Mouse (Mus musculus) intestine, embryonic 16.5 days (tissue): Measurements from ENCODE around the gene Pde8a. TPM values are rescaled to one million over a fixed set of nuclear protein-coding genes. Genes with fewer than 3 reads are reported as not detected.

Source experiments
- ATAC-seq: fragments of 200-750 bp; cut with Nextera tagmentation; 2 replicates; pipeline ENCODE4 v1.8.0; 2017; ENCODE audit warnings: moderate TSS enrichment, moderate library complexity
- H3K27ac ChIP-seq: fragments of 300-500 bp; sonication (generic); 2 replicates; pipeline ENCODE4 v1.5.1; 2014; ENCODE audit warnings: mild to moderate bottlenecking, low read length
- H3K27me3 ChIP-seq: fragments of 300-500 bp; sonication (generic); replicated peaks from 2 replicates; pipeline ENCODE4 v1.6.1; 2014; ENCODE audit warnings: low read length, control low read depth, mixed read lengths; ENCODE audit not compliant: control insufficient read depth, insufficient read depth
- H3K36me3 ChIP-seq: fragments of 300-500 bp; sonication (generic); 2 replicates; pipeline ENCODE4 v1.6.1; 2014; ENCODE audit warnings: low read length, control low read depth; ENCODE audit not compliant: control insufficient read depth, insufficient read depth
- H3K4me1 ChIP-seq: fragments of 300-500 bp; sonication (generic); 2 replicates; pipeline ENCODE4 v1.6.1; 2014; ENCODE audit warnings: low read length, control low read depth, mixed read lengths; ENCODE audit not compliant: control insufficient read depth, insufficient read depth
- H3K4me2 ChIP-seq: fragments of 300-500 bp; sonication (generic); 2 replicates; pipeline ENCODE4 v1.6.1; 2014; ENCODE audit warnings: low read depth, low read length, control low read depth
- H3K4me3 ChIP-seq: fragments of 300-500 bp; sonication (generic); 2 replicates; pipeline ENCODE4 v1.5.1; 2014; ENCODE audit warnings: mild to moderate bottlenecking, low read length
- H3K9ac ChIP-seq: fragments of 300-500 bp; sonication (generic); 2 replicates; pipeline ENCODE4 v1.6.1; 2014; ENCODE audit warnings: low read depth, low read length
- H3K9me3 ChIP-seq: fragments of 300-500 bp; sonication (generic); 2 replicates; pipeline ENCODE4 v1.6.1; 2016; ENCODE audit warnings: low read length, control low read depth; ENCODE audit not compliant: control insufficient read depth
- WGBS: fragments of 180-500 bp; shearing (Covaris S2); extraction: QIAGEN DNeasy Blood & Tissue Kit; methylation state at CpG from one replicate; pipeline ENCODE4 v1.1.7; 2014; 5-methylcytosine and 5-hydroxymethylcytosine counted together
- polyA plus RNA-seq: library from polyadenylated mRNA; unstranded; fragments of >200 nt; fragmentation: Nextera tagmentation; extraction: Ambion mirVana; gene quantifications from 2 replicates; pipeline ENCODE4 v1.2.1, GENCODE M21; 2015

Pde8a gene
- polyA plus RNA-seq, 1 experiment from 2014 or later = 1.4 TPM

DNA sequence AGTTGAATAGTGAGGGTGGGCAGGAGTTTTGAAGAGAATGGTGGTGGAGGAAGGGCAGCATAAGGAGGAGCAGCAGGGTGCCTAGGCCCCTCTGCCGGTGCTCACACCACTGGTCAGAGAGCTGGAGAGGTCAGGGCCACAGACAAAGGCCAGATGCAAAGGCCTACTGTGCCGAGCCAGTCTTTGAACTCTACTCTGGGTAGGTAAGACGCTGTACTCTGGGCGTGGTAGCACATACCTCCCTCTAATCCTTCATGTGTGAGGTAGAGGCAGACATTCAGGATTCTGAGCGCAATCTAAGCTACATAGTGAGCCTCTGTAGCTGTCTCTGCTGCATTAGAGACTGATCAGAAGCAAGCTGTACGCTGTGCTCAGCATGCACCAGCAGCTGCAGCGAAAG lies 73.1 kb downstream of the Pde8a start:
- Histone ChIP-seq H3K36me3 (no peaks in the 10 kb centered on the region), H3K27ac (no peak overlapping the region), H3K4me2 (no peak overlapping the region), H3K4me1 (no peaks in the 10 kb centered on the region), H3K27me3 (no peaks in the 10 kb centered on the region), H3K9me3 (no peaks in the 10 kb centered on the region), H3K4me3 (no peak overlapping the region), H3K9ac (no peak overlapping the region)
- no peak for ATAC-seq
- WGBS = 52% methylated on average over 7 of the region's 7 CpGs

DNA sequence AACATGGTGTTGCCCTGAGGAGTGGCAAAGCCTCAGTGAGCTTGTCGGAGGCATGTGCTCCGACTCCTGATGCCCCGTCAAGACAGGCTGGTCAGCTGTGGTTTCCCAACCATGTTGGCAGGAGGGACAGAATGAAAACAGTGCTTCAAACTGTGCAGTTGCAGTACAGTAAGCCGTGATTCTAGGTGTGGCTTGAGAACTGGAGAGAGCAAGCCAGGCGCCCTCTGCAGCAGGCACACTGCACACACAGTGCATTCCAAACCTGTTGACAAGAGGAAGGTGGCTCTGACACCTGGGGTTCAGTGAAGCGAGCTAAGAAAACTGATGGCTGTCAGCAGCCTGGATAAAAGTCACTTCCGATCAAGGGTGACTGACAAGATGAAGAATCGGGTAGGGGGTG lies 73.5 kb downstream of the Pde8a start:
- Histone ChIP-seq H3K4me3 (no peak overlapping the region), H3K4me1 (no peaks in the 10 kb centered on the region), H3K36me3 (no peaks in the 10 kb centered on the region), H3K27ac (no peak overlapping the region), H3K9ac (no peak overlapping the region), H3K9me3 (no peaks in the 10 kb centered on the region), H3K4me2 (no peak overlapping the region), H3K27me3 (no peaks in the 10 kb centered on the region)
- 62% methylated on average over 8 of the region's 8 CpGs for WGBS
- ATAC-seq = no peak

DNA sequence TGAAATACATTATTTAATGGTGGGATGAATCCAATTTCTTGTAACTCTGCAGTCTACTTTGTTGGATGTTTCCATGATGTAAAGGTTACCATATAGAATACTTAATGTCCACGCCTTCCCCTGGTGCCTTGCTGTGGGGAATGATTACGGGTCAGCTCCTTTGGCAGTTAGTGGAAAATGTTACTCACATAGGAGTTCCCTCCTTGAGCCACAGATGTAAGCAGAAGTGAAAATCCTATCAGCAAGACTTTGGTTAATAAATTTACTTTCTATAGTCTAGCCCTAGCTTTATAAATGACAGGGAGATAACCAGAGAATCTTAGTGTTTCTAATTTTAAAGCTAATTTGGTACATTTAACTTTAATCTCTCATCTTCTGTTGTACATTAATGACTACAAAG lies 81.8 kb downstream of the Pde8a start:
- Histone ChIP-seq H3K9ac (no peak overlapping the region), H3K4me2 (no peak overlapping the region), H3K4me1 (no peaks in the 10 kb centered on the region), H3K36me3 (no peaks in the 10 kb centered on the region), H3K4me3 (no peak overlapping the region), H3K9me3 (no peaks in the 10 kb centered on the region), H3K27ac (no peak overlapping the region), H3K27me3 (no peaks in the 10 kb centered on the region)
- WGBS = 81% methylated on average over 2 of the region's 2 CpGs
- ATAC-seq = no peak

DNA sequence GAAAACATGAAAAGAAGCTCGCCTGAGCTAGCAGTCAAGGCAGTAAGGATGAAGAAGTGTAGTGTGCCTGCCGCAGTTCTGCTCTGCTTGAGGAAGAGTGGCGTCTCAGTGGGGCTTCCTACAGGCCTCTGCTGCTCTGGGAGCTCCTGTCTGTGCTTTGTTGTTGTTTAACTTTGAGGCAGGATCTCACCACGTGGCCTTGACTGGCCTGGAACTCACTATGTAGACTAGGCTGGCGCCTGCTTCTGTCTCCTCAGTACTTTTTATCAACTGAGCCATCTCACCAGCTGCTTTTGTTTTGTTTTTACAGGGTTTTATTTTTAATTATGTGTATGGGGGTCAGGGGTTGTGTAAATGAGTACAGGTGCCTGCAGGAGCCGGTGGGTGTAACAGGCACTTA lies 84.8 kb downstream of the Pde8a start:
- Histone ChIP-seq H3K27me3 (no peaks in the 10 kb centered on the region), H3K36me3 (no peaks in the 10 kb centered on the region), H3K4me3 (no peak overlapping the region), H3K9me3 (no peaks in the 10 kb centered on the region), H3K4me2 (no peak overlapping the region), H3K27ac (no peak overlapping the region), H3K4me1 (no peaks in the 10 kb centered on the region), H3K9ac (no peak overlapping the region)
- 37% methylated on average over 6 of the region's 6 CpGs for WGBS
- ATAC-seq = no peak

DNA sequence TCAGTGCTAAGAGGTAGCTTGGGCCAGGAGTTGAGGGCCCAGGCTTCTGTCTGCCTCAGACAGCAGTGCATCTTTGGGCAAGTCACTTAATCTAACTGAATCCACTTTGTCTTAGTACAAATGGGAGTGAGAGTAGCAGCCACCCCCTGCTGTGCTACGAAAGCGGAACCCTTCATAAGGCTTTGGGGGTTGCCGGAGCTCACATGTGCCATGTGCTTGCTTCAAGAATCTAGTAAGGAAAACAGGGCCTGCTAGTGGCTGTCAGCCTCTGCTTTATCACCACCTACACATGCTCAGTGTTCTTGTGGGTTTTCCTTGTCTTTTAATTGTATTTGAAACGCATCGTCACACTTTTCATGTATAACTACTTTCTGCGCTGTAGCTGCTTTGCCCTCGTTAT lies 87.9 kb downstream of the Pde8a start:
- Histone ChIP-seq H3K9ac (no peak overlapping the region), H3K27ac (no peak overlapping the region), H3K36me3 (no peaks in the 10 kb centered on the region), H3K27me3 (no peaks in the 10 kb centered on the region), H3K4me2 (no peak overlapping the region), H3K4me1 (no peaks in the 10 kb centered on the region), H3K9me3 (no peaks in the 10 kb centered on the region), H3K4me3 (no peak overlapping the region)
- 83% methylated on average over 7 of the region's 7 CpGs for WGBS
- ATAC-seq = no peak

DNA sequence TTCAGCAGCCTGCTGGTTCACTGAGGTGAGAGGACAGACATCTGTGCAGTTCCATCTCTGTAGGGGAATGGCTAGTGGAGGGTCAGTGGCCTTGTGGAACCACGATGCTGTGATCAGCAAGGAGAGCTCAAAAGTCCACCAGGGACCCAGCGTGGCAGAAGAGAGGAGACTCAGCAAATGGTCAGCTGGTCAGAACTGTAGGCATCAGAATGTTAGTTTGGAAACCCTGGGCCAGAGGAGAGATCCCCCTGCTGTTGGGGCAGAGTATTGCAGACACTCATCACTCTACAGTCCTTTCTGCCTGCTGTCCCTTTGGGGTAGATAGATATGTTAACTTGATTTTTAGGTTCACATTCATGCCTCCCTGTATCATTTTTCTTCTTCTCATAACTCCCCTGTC lies 90.3 kb downstream of the Pde8a start:
- Histone ChIP-seq H3K4me1 (no peaks in the 10 kb centered on the region), H3K36me3 (no peaks in the 10 kb centered on the region), H3K9me3 (no peaks in the 10 kb centered on the region), H3K9ac (no peak overlapping the region), H3K4me3 (no peak overlapping the region), H3K27ac (no peak overlapping the region), H3K27me3 (no peaks in the 10 kb centered on the region), H3K4me2 (no peak overlapping the region)
- ATAC-seq = no peak
- WGBS = 81% methylated on average over 2 of the region's 2 CpGs

DNA sequence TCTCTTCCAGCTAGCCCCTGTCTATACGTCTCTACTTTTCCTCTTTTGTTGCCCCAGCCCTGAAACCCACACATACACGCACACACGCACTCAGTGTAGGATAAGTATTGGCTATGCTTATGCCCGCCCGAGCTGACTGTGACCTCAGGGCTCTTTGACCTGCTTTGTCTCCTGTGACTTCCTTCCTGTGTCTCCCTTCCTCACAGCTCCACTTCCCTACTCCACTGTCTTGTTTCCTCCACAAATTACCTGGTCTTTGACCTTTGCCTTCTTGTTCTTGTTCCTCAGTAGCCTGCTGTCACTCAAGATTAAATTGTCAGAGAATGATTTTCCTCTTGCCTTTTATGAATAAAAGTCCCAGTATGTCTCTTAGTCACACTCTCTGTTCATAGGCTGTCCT lies 90.7 kb downstream of the Pde8a start:
- Histone ChIP-seq H3K9ac (no peak overlapping the region), H3K4me3 (no peak overlapping the region), H3K36me3 (no peaks in the 10 kb centered on the region), H3K4me1 (no peaks in the 10 kb centered on the region), H3K27me3 (no peaks in the 10 kb centered on the region), H3K4me2 (no peak overlapping the region), H3K27ac (no peak overlapping the region), H3K9me3 (no peaks in the 10 kb centered on the region)
- no peak for ATAC-seq
- 87% methylated on average over 5 of the region's 5 CpGs for WGBS

DNA sequence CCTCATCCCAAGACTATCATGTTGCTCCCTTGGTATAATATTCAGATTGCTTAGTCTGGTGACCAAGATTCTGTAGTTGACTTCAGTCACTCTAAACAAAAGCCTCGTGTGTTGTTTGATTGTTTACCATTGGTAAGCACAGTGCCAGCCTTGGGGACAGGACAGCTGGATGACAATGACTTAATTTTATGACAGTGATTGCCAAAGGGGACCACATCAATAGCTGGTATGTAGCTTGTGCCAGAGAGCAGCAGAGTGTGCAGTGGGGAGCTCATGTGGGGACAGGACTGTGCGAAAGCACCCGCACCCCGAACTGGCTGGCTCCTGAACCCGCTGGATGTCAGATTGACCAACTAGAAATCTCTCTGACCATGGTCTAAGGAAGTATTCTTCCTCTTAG lies 91.3 kb downstream of the Pde8a start:
- no peaks in the 10 kb centered on the region for H3K27me3 ChIP-seq
- no peak overlapping the region for H3K9ac ChIP-seq
- no peak overlapping the region for H3K27ac ChIP-seq
- H3K9me3 ChIP-seq = no peaks in the 10 kb centered on the region
- 85% methylated on average over 5 of the region's 5 CpGs for WGBS
- no peaks in the 10 kb centered on the region for H3K4me1 ChIP-seq
- H3K4me2 ChIP-seq = no peak overlapping the region
- no peak overlapping the region for H3K4me3 ChIP-seq
- H3K36me3 ChIP-seq = no peaks in the 10 kb centered on the region
- no peak for ATAC-seq

DNA sequence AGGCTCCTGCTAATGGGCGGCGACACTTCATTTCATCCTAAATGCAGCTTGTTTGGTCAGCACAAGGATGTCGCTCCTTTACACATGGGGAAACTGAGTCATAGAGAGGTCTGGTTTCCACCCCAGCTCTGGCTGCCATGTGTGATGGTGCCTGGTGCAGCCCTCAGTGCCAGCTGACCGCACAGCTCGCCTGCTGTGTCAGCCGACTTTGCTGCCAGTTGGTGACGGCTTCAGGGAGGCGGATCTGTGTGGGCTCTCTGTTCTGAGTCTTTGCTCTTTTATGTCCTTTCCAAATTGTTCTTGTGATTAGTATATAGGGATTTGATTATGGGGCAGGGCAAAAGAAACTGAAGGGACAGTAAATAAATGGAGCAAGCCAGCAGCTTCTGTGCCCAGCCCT lies 94.3 kb downstream of the Pde8a start:
- no peaks in the 10 kb centered on the region for H3K36me3 ChIP-seq
- H3K9ac ChIP-seq = no peak overlapping the region
- no peak overlapping the region for H3K4me3 ChIP-seq
- no peaks in the 10 kb centered on the region for H3K9me3 ChIP-seq
- H3K27ac ChIP-seq = no peak overlapping the region
- no peak for ATAC-seq
- H3K4me2 ChIP-seq = no peak overlapping the region
- 82% methylated on average over 8 of the region's 8 CpGs for WGBS
- no peaks in the 10 kb centered on the region for H3K27me3 ChIP-seq
- no peaks in the 10 kb centered on the region for H3K4me1 ChIP-seq

DNA sequence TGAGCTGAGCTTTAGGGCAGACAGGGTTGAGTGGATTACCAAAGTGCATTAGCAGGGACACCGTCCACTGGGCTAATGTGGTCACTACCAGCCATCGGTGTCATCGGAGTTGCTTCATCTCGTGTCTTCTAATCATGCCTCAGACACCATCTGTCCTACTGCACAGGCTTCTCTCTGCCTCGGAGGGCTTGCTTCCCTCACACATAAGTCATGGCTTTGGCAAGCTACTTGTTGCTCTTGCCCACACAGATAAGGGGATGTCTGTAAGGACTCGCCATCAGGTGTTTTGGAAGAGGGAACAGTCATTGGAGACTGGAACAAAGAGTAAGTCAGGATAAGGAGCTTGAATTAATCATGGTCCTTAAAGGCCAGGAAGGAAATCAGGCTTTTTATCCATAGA lies 95.9 kb downstream of the Pde8a start:
- Histone ChIP-seq H3K9me3 (no peaks in the 10 kb centered on the region), H3K27me3 (no peaks in the 10 kb centered on the region), H3K36me3 (no peaks in the 10 kb centered on the region), H3K4me3 (no peak overlapping the region), H3K9ac (no peak overlapping the region), H3K4me2 (no peak overlapping the region), H3K4me1 (no peaks in the 10 kb centered on the region), H3K27ac (no peak overlapping the region)
- ATAC-seq = no peak
- WGBS = 86% methylated on average over 6 of the region's 6 CpGs
